Mouse (Mus musculus): Measurements from ENCODE around the gene Smyd3. TPM values are rescaled to one million over a fixed set of nuclear protein-coding genes. Genes with fewer than 3 reads are reported as not detected.

The Smyd3 gene
- polyA plus RNA-seq, 1 experiment: 40.2 TPM

DNA sequence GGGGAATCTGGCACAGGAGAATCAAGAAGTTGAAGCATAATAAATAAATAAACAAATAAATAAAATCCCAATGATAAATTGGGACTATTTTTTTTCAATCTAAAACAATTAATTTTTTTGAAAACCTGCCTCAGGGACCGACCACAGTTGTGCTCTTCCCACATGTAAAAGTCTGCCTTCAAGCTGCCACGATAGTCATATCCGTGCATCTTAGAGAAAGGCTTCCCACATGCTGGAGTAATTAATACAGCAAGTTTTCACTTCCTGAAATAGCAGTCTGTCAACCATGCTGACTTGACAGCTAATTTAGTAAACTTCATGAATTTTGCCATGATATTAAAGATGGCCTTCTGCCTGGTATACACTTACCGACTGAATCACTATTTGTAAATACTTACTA, 119.2 kb downstream of the Smyd3 start:
- Histone ChIP-seq H3K27me3 (ENCODE audit: control insufficient read depth, insufficient read depth, low read length, poor library complexity, severe bottlenecking) (no peaks in the 10 kb centered on the region), H3K9me3 (replicated peaks; ENCODE audit: control insufficient read depth, insufficient read depth, low read length, poor library complexity, severe bottlenecking) (no peaks in the 10 kb centered on the region), H3K9ac (ENCODE audit: low read depth, poor library complexity, severe bottlenecking) (no peak overlapping the region), H3K27ac (ENCODE audit: insufficient read depth, low read length) (no peak overlapping the region), H3K4me1 (ENCODE audit: control insufficient read depth, insufficient read depth, low read length) (no peaks in the 10 kb centered on the region), H3K36me3 (ENCODE audit: control insufficient read depth, insufficient read depth, low read length, poor library complexity, severe bottlenecking) (no peaks in the 10 kb centered on the region; the same call in 1 of the 2 replicates), H3K4me3 (ENCODE audit: low read depth, low read length) (no peak overlapping the region)
- no peak for TF ChIP-seq CTCF (IDR thresholded peaks at IDR 0.05; ENCODE audit: low read depth, low read length)

DNA sequence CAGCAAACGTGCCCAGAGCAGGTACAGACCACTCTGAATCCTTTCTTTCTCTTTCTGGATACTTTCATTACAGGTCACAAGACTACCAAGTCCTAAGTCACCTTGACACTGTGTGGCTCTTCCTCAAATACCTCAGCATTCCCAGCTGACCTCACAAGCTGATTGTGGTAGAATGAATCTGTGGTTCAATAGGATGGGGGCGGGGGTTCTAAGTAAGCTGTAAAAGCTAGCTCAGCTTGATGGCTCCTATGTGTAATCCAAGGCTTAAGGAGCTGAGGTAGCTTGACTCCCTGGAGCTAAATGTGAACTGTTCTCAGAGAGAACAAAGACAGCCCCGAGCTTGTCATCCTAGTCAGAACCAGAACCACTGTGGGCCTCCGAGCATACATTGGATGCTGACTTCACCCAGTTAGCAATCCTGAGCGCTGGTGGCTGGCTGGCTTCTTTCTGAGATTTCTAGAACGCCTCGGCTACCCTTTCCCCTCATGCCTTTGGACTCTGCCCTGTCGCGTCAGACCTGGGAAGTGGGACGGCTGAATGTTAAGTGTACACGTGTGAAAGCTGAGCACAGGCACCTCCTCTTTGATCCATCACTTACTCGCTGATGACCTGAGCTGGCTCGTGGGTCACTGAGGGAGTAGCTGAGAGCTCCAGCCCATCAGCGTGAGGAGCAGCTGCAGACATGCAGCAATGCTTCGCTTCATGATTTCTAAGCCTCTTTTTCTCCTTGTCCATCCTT, 131.4 kb downstream of the Smyd3 start:
- peaks cover 3% of the 10 kb centered on the region for H3K4me1 ChIP-seq (ENCODE audit: control insufficient read depth, insufficient read depth, low read length)
- H3K4me3 ChIP-seq (ENCODE audit: low read depth, low read length): no peak overlapping the region
- H3K9me3 ChIP-seq (replicated peaks; ENCODE audit: control insufficient read depth, insufficient read depth, low read length, poor library complexity, severe bottlenecking): no peaks in the 10 kb centered on the region
- TF ChIP-seq POLR2A (IDR thresholded peaks at IDR 0.05; ENCODE audit: insufficient read depth, low read length): no peak
- TF ChIP-seq EP300 (IDR thresholded peaks at IDR 0.05; ENCODE audit: insufficient read depth, low read depth, low read length): no peak
- no peak for TF ChIP-seq CTCF (IDR thresholded peaks at IDR 0.05; ENCODE audit: low read depth, low read length)
- no peak overlapping the region for H3K27ac ChIP-seq (ENCODE audit: insufficient read depth, low read length)
- H3K9ac ChIP-seq (ENCODE audit: low read depth, poor library complexity, severe bottlenecking): no peak overlapping the region
- no peaks in the 10 kb centered on the region for H3K36me3 ChIP-seq (ENCODE audit: control insufficient read depth, insufficient read depth, low read length, poor library complexity, severe bottlenecking)
- no peaks in the 10 kb centered on the region for H3K27me3 ChIP-seq (ENCODE audit: control insufficient read depth, insufficient read depth, low read length, poor library complexity, severe bottlenecking)

DNA sequence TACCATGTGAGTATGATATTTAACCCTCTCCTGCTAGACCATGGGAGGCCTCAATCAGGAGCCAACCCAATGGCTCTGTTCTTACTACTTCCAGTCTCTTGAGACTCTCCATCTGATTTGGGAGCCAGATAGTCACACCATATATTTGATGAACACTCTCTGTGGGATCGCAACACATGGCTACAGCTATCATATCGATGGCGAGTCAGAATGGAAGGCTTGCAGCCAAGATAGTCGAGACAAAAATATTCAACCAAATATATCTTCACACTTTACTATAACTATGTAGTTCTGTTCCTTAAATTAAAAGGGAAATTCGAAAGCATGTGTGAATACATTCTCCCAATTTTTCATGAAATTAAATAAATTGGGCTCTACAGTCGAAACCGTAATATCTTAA, 132.2 kb downstream of the Smyd3 start:
- Histone ChIP-seq H3K27me3 (ENCODE audit: control insufficient read depth, insufficient read depth, low read length, poor library complexity, severe bottlenecking) (no peaks in the 10 kb centered on the region), H3K4me3 (ENCODE audit: low read depth, low read length) (no peak overlapping the region), H3K9ac (ENCODE audit: low read depth, poor library complexity, severe bottlenecking) (no peak overlapping the region), H3K4me1 (ENCODE audit: control insufficient read depth, insufficient read depth, low read length) (peaks cover 3% of the 10 kb centered on the region), H3K9me3 (replicated peaks; ENCODE audit: control insufficient read depth, insufficient read depth, low read length, poor library complexity, severe bottlenecking) (no peaks in the 10 kb centered on the region), H3K27ac (ENCODE audit: insufficient read depth, low read length) (no peak overlapping the region), H3K36me3 (ENCODE audit: control insufficient read depth, insufficient read depth, low read length, poor library complexity, severe bottlenecking) (no peaks in the 10 kb centered on the region)
- TF ChIP-seq EP300 (IDR thresholded peaks at IDR 0.05; ENCODE audit: insufficient read depth, low read depth, low read length) (no peak), CTCF (IDR thresholded peaks at IDR 0.05; ENCODE audit: low read depth, low read length) (no peak), POLR2A (IDR thresholded peaks at IDR 0.05; ENCODE audit: insufficient read depth, low read length) (no peak)

DNA sequence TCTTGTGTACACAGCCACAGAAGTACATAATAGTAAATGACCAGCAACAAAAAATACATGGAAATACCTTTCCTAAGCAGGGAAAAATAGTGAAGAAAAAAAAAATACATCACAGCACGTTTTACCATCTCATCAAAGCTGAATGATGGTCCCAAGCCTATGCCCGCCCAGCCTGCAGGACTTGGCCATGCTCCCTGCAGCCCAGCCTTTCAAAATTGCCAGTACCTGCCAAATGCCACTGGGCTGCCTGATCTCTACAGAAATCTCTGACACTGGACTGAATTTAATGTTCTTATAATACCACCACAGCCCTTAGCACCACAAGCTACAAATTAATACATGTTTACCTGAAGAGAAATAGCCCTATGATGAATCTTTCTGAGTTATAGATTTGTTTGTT, 133.5 kb downstream of the Smyd3 start:
- TF ChIP-seq POLR2A (IDR thresholded peaks at IDR 0.05; ENCODE audit: insufficient read depth, low read length) (no peak), CTCF (IDR thresholded peaks at IDR 0.05; ENCODE audit: low read depth, low read length) (no peak), EP300 (IDR thresholded peaks at IDR 0.05; ENCODE audit: insufficient read depth, low read depth, low read length) (no peak)
- peaks cover 3% of the 10 kb centered on the region for H3K4me1 ChIP-seq (ENCODE audit: control insufficient read depth, insufficient read depth, low read length)
- no peaks in the 10 kb centered on the region for H3K36me3 ChIP-seq (ENCODE audit: control insufficient read depth, insufficient read depth, low read length, poor library complexity, severe bottlenecking)
- no peak overlapping the region for H3K9ac ChIP-seq (ENCODE audit: low read depth, poor library complexity, severe bottlenecking)
- H3K27me3 ChIP-seq (ENCODE audit: control insufficient read depth, insufficient read depth, low read length, poor library complexity, severe bottlenecking): no peaks in the 10 kb centered on the region
- H3K9me3 ChIP-seq (replicated peaks; ENCODE audit: control insufficient read depth, insufficient read depth, low read length, poor library complexity, severe bottlenecking): no peaks in the 10 kb centered on the region
- H3K27ac ChIP-seq (ENCODE audit: insufficient read depth, low read length): no peak overlapping the region
- H3K4me3 ChIP-seq (ENCODE audit: low read depth, low read length): no peak overlapping the region

DNA sequence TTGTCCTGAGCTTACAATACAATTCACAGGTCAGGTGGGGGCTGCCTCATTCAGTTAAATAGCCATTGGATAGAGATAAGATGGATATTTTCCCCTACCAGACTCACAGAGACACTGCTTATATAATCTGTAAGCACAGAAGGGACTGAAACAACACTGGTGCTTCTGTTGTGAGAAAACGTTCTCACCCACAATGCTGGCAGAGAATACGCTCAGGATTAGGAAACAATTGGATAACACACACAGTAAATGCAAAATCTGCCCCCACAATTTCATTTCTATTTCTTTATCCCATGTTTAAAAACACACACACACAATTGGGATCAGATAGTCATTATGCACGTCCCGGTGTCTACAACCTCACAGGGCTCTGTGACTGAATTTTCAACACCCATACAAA, 139.7 kb downstream of the Smyd3 start:
- no peaks in the 10 kb centered on the region for H3K4me1 ChIP-seq (ENCODE audit: control insufficient read depth, insufficient read depth, low read length)
- no peak overlapping the region for H3K9ac ChIP-seq (ENCODE audit: low read depth, poor library complexity, severe bottlenecking)
- H3K27ac ChIP-seq (ENCODE audit: insufficient read depth, low read length): no peak overlapping the region
- no peaks in the 10 kb centered on the region for H3K36me3 ChIP-seq (ENCODE audit: control insufficient read depth, insufficient read depth, low read length, poor library complexity, severe bottlenecking)
- TF ChIP-seq EP300 (IDR thresholded peaks at IDR 0.05; ENCODE audit: insufficient read depth, low read depth, low read length): no peak
- no peak for TF ChIP-seq POLR2A (IDR thresholded peaks at IDR 0.05; ENCODE audit: insufficient read depth, low read length)
- TF ChIP-seq CTCF (IDR thresholded peaks at IDR 0.05; ENCODE audit: low read depth, low read length): no peak
- H3K27me3 ChIP-seq (ENCODE audit: control insufficient read depth, insufficient read depth, low read length, poor library complexity, severe bottlenecking): no peaks in the 10 kb centered on the region
- no peaks in the 10 kb centered on the region for H3K9me3 ChIP-seq (replicated peaks; ENCODE audit: control insufficient read depth, insufficient read depth, low read length, poor library complexity, severe bottlenecking)
- no peak overlapping the region for H3K4me3 ChIP-seq (ENCODE audit: low read depth, low read length)

DNA sequence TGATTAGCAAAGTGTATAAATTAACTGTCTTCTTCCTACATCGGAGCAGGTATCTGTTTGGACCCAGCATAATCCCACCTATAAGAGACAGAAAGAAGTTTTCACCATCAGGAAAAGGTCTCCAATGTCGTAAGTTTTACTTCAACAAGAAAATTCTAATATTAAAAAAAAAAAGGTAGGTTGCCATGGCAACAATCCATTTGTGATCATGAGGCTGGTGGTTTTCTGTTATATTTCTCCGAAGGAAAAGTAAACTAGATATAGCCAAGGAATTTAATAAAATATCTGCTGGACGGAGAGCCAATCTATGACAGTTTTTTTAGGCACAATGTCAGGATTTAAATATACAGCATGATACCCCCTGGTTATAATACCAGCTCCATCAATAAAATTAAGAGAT, 142.9 kb downstream of the Smyd3 start:
- H3K36me3 ChIP-seq (ENCODE audit: control insufficient read depth, insufficient read depth, low read length, poor library complexity, severe bottlenecking): no peaks in the 10 kb centered on the region
- H3K27me3 ChIP-seq (ENCODE audit: control insufficient read depth, insufficient read depth, low read length, poor library complexity, severe bottlenecking): no peaks in the 10 kb centered on the region
- 0 out of 2 replicates have a peak, but pooled peaks cover 3% of the 10 kb centered on the region for H3K9me3 ChIP-seq (replicated peaks; ENCODE audit: control insufficient read depth, insufficient read depth, low read length, poor library complexity, severe bottlenecking)
- no peaks in the 10 kb centered on the region for H3K4me1 ChIP-seq (ENCODE audit: control insufficient read depth, insufficient read depth, low read length)
- H3K27ac ChIP-seq (ENCODE audit: insufficient read depth, low read length): no peak overlapping the region
- H3K9ac ChIP-seq (ENCODE audit: low read depth, poor library complexity, severe bottlenecking): no peak overlapping the region
- TF ChIP-seq POLR2A (IDR thresholded peaks at IDR 0.05; ENCODE audit: insufficient read depth, low read length) (no peak), CTCF (IDR thresholded peaks at IDR 0.05; ENCODE audit: low read depth, low read length) (no peak), EP300 (IDR thresholded peaks at IDR 0.05; ENCODE audit: insufficient read depth, low read depth, low read length) (no peak)
- no peak overlapping the region for H3K4me3 ChIP-seq (ENCODE audit: low read depth, low read length)
